Mouse (Mus musculus): ENCODE measurements around the gene Fgf18.

- no peak for TF ChIP-seq CTCF (IDR thresholded peaks at IDR 0.05)
- no peak for TF ChIP-seq EP300 (IDR thresholded peaks at IDR 0.05)
Observed at GRCm38 (mm10) chr11:33132619-33133338, 14.4 kb downstream of the Fgf18 start.
